Mouse (Mus musculus) central nervous system, embryonic 14 days (tissue): ENCODE measurements around the gene Actr2. TPM values are rescaled to one million over a fixed set of nuclear protein-coding genes. Genes with fewer than 3 reads are reported as not detected.

Experiments
- polyA plus RNA-seq: library from polyadenylated mRNA; depleted of rRNA; stranded (reverse); fragments of >200 nt; gene quantifications from 2 replicates; pipeline ENCODE4 v1.2.3, GENCODE M21; 2012; rRNA removed

The Actr2 gene
- 97.6 and 104 TPM in 2 replicates for polyA plus RNA-seq

GRCm38 (mm10) chr11:20112741-20113480, at the start of gene Actr2:
Actr2 (minus strand) TSS chr11:20112913.

Other genes with a start within 250 kb of the Actr2 start
- 19.5 and 20.7 TPM in 2 replicates for gene Spred2, start 188.5 kb downstream of the Actr2 start, polyA plus RNA-seq
- gene Rab1a, start 88.5 kb upstream of the Actr2 start, polyA plus RNA-seq: 225 and 226 TPM in 2 replicates
- gene Cep68, start 136.5 kb upstream of the Actr2 start, polyA plus RNA-seq: 23.5 and 23.7 TPM in 2 replicates
- 24.6 and 25.9 TPM in 2 replicates for gene Slc1a4, start 219.8 kb upstream of the Actr2 start, polyA plus RNA-seq